Mouse (Mus musculus): ENCODE results near the gene Stat4.
A peak's percentile ranks its signal among the peaks of the same experiment; 100 is the strongest.

Stat4 gene

GRCm38 (mm10) chr1:52107206-52107605 is 120.3 kb downstream of the Stat4 start:
- DNase-seq (ENCODE audit: low spot score), result no peak

- no peak for DNase-seq (ENCODE audit: low spot score)
Measured at GRCm38 (mm10) chr1:52111217-52111616, 124.3 kb downstream of the Stat4 start.

- DNase-seq (ENCODE audit: low spot score), result no peak
Measured at GRCm38 (mm10) chr1:52112301-52112700, 125.4 kb downstream of the Stat4 start.

DNA sequence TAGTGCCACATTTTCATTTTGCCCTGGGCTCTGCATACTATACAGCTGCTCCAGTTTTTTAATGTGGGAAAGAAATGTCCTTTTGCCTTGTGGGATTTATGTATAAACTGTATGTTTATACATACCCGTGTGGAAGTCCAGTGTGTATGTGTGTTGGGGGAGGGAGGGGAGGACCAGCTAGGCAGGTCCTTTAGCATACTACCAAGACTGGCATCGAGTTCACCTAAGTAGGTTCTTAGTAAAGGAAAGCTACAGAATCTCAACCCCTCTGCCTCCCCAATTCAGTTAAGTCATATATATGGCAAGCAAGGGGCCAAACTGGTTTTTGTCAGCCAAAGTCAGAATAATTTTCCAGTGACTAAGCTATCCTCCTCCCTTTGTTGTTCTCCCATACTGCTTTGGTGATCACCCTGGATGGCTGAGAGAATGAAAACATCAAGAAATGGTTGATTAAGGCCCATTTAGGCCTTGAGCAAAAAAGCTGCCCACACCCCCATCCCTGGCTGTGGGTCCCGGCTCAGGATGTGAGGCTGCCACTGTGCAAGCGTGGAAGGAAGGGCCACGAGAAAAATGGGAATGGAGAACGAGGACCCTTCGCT is 126.2 kb downstream of the Stat4 start:
- DNase-seq (ENCODE audit: low spot score), result no peak

- peak; percentile 98 for DNase-seq (ENCODE audit: low spot score)
Measured at GRCm38 (mm10) chr1:52113666-52114069, 126.7 kb downstream of the Stat4 start.

DNA sequence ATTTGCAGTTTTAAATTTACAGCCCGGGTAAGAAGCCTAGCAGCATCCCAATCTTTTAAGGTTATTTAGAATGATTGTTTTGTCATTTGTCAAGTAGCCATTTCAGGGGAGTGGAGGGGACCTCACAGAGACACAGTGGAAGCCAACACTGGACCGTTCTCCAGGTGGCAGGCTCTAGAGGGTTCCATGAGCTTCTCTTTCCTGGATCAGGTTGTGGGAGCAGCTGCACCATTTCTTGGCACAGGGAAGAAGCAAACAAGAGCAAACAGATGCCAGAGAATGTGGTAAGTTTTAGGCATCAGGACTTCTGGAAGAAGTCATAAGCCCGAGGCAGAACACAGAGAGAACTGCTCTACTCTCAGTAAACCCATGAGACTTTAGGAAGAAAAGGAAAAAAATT is 129.5 kb downstream of the Stat4 start:
- DNase-seq (ENCODE audit: low spot score), result no peak

- DNase-seq (ENCODE audit: low spot score), result no peak
Measured at GRCm38 (mm10) chr1:52117777-52118176, 130.8 kb downstream of the Stat4 start.

DNA sequence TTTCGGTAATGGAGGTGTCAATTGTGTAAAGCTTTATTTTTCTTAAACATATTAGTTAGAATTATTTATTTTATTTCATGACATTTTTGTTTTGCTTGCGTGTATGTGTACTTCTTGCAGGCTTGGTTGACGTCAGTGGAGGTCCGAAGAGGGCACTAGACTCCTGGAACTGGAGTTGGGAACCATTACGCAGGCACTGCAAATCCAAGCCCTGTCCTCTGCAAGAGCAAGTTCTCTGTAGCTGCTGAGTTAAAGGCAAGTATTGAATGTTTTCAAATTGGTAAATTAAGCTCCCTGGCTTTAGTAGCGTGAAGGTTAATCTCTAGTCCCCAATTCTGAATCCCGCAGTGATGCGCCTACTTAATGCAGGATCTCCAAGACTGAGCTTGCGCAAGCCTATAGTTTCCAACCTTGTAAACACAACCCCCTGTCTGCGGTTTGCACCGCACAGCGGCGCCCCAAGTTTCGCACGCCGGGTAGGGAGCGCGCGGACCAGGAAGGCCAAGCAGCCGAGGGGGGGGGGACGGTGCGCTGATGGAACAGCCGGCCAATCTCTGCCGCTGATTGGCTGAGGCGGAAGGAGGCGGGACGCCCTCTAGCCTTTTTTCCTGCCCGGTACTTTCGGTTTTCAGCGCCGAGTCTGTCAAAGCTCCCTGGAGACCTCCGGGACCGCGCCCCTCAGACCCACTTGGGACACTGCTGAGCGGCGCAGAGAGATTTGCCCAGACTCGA is 132.1 kb downstream of the Stat4 start, which contains the start of gene Stat1:
Gene Stat1, plus strand, starts transcription at position 581 of the 732 bp plus-strand sequence.
- DNase-seq (ENCODE audit: low spot score), result peak; percentile 87

DNA sequence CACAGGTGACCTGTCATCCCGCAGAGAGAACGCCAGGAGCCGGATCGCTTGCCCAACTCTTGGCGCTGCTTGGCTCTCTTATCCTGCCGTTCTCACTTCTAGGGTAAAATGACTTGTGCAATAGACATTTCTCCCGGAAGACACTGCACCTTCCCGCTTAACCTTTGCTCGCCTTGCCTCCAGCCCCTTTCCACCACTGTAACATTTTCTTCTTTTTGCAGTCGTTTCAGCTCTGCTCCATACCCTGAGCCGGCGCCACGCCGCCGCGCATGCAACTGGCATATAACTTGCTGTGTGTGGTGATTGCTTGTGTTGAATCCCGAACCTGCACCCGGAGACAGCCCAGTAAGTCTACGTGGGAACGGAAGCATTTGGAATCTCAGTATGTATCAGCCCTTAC is 132.7 kb downstream of the Stat4 start:
- no peak for DNase-seq (ENCODE audit: low spot score)

DNA sequence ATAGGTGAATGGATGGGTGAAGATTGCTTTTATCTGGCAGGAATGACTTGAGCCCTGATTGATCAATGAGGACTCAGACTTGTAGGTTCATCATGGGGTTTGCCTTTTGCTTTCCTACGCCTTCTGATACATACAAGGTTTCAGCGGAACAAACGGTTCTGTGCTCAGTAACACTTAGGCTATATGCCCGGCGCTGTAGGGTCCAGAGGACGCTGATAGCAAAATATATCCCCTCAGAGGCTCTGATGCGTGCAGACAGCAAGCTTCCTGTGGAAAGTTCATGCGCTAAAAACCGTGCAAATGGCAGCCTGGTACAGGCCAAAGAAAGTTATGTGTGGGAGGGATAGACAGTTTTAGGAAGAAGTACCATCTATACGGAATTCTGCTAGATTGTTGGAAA is 133.2 kb downstream of the Stat4 start:
- no peak for DNase-seq (ENCODE audit: low spot score)

DNA sequence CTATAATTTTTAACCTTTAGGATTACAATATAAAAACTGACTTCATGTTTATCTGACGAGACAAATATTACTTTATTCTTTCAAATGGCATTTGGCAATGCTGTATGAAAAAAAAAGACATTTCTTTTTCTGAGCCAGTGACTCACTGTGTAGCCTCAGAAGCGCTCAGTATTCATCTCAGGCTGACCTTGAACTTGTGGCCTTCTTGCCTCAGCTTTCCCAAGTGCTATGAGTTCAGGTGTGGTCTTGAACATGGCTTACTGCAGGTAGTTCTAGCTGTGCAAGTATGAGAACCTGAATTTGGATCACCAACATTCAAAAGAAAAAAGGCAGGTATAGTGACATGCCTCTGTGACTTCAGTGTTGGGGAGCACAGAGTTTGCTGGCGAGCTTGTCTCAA is 134.1 kb downstream of the Stat4 start:
- DNase-seq (ENCODE audit: low spot score), result no peak

GRCm38 (mm10) chr1:52124818-52125217 is 137.9 kb downstream of the Stat4 start:
- no peak for DNase-seq (ENCODE audit: low spot score)

GRCm38 (mm10) chr1:52127350-52127749 is 140.4 kb downstream of the Stat4 start:
- no peak for DNase-seq (ENCODE audit: low spot score)

GRCm38 (mm10) chr1:52129794-52130193 is 142.8 kb downstream of the Stat4 start:
- DNase-seq (ENCODE audit: low spot score), result no peak

DNA sequence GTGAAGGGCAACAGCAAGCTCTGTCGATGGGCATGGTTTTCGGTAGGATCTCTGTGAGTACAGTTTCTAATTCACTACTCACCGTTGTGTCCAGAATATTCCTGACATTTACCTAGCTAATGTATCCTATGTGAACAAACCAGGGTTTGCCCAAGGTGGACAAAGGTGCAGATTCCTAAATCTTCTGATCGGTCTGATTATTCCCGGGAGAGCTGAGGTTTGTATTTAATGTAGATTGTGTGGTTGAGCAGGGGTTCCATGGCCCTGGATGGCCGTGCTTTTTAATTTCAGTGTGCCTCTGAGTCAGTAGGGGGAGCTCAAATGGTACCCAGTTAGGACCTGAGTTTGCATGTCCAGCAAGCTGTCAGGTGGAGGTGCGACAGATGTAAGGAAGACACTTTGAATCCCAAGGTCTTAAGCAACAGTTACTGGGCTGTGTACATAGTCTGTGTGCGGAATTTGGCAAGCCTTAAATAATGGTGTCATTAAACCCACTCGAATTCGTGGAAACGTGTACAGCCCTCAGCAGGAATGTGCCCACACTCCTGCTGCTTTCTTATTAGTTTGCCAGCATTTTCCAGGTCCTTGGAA is 144.9 kb downstream of the Stat4 start:
- no peak for DNase-seq (ENCODE audit: low spot score)

DNA sequence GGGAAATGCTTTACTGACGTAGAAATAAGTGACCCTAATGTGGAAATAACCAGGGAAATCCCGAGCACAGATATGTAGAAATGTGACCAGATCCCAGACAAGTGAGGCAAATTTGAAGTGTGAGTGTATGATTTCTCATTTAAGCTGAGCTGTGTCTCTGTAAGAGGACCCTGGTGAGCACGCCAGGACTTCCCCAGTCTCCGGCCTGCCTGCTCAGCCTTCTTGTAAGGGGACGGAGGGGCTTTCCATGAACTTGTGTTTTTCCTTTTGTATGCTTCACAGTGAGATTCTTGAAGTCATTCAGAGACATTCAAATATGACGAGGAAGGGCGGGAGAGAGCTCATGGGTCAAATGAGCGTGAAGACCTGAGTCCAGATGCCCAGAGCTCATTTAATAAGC is 146.3 kb downstream of the Stat4 start:
- no peak for DNase-seq (ENCODE audit: low spot score)

DNA sequence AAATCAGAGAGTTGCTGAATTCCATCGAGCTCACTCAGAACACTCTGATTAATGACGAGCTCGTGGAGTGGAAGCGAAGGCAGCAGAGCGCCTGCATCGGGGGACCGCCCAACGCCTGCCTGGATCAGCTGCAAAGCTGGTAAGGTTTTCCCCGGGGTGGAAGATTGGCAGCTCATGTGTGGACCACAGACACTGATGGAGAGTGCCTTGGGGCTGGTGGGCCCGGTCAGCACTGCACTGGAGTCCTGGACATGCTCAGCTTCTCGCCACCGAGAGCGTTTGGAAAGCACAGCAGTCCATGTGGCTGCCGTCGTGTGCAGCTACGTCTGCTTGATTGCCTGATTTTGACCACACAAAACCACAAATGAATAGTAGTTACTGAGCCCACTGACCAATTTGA is 150.3 kb downstream of the Stat4 start:
- no peak for DNase-seq (ENCODE audit: low spot score)

DNA sequence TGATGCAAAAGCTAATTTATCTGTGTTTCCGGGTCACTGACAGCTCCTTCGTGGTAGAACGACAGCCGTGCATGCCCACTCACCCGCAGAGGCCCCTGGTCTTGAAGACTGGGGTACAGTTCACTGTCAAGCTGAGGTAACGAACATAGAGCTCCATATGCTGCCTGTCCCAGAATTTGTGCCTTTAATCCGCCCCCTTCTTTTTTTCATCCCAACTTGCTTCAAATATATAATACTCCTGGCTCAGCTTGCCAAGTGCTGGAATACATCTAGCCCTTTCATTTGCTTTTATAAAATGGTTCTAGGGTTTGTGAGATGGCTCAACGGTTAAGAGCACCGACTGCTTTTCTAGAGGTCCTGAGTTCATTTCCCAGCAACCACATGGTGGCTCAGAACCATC is 153.6 kb downstream of the Stat4 start:
- DNase-seq (ENCODE audit: low spot score), result no peak

GRCm38 (mm10) chr1:52141482-52141881 is 154.5 kb downstream of the Stat4 start:
- DNase-seq (ENCODE audit: low spot score), result no peak

GRCm38 (mm10) chr1:52142117-52142516 is 155.2 kb downstream of the Stat4 start:
- DNase-seq (ENCODE audit: low spot score), result no peak

GRCm38 (mm10) chr1:52143191-52143590 is 156.2 kb downstream of the Stat4 start:
- DNase-seq (ENCODE audit: low spot score), result no peak

- DNase-seq (ENCODE audit: low spot score), result no peak
Measured at GRCm38 (mm10) chr1:52143596-52144156, 156.7 kb downstream of the Stat4 start.

- DNase-seq (ENCODE audit: low spot score), result no peak
Measured at GRCm38 (mm10) chr1:52144907-52145306, 158.0 kb downstream of the Stat4 start.
